Mouse (Mus musculus): Measurements from ENCODE around the gene Dffa. TPM values are rescaled to one million over a fixed set of nuclear protein-coding genes. Genes with fewer than 3 reads are reported as not detected.
A peak's percentile ranks its signal among the peaks of the same experiment; 100 is the strongest.
"Not testable (repeated sequence)": the region's sequence is repeated elsewhere in the genome, so short reads cannot be mapped to it uniquely, and the experiment has no call there.

The Dffa gene
- polyA plus RNA-seq, 2 experiments, result 13.1 to 13.2 TPM

GRCm38 (mm10) chr4:149101456-149101855, 2.5 kb upstream of the Dffa start:
- H3K27ac ChIP-seq, result no peak overlapping the region
- ATAC-seq (ENCODE audit: insufficient read depth), result no peak
- H3K9me3 ChIP-seq (ENCODE audit: control insufficient read depth, low read length), result no peaks in the 10 kb centered on the region
- H3K4me1 ChIP-seq (replicated peaks; ENCODE audit: control insufficient read depth in 2 of 2, insufficient read depth in 2 of 2, low read length in 1 of 2), result peaks cover 8 to 12% of the 10 kb centered on the region in 2 experiments
- 67% methylated on average over 3 of the region's 3 CpGs for WGBS (ENCODE audit: insufficient replicate concordance)
- no peak overlapping the region for H3K4me2 ChIP-seq (ENCODE audit: low read depth)
- DNase-seq (ENCODE audit: low read depth in 3 of 3, low spot score in 3 of 3), result no peak
- no peaks in the 10 kb centered on the region for H3K36me3 ChIP-seq (replicated peaks; ENCODE audit: control insufficient read depth, insufficient read depth, low read depth)
- no peak overlapping the region for H3K9ac ChIP-seq (replicated peaks)
- no peak overlapping the region for H3K4me3 ChIP-seq (ENCODE audit: insufficient read depth in 1 of 2, low read depth in 2 of 2, low read length in 2 of 2)
- TF ChIP-seq CTCF (IDR thresholded peaks at IDR 0.05; ENCODE audit: low read depth) (no peak), EP300 (IDR thresholded peaks at IDR 0.05; ENCODE audit: low read depth) (no peak)
- no peaks in the 10 kb centered on the region for H3K27me3 ChIP-seq (ENCODE audit: control insufficient read depth, insufficient read depth, low read length)

GRCm38 (mm10) chr4:149119978-149120562, 16.1 kb downstream of the Dffa start:
- not testable (repeated sequence) for H3K27ac ChIP-seq; H3K4me3 ChIP-seq (ENCODE audit: insufficient read depth in 1 of 2, low read depth in 2 of 2, low read length in 2 of 2); DNase-seq (ENCODE audit: low read depth in 3 of 3, low spot score in 3 of 3); H3K9ac ChIP-seq (replicated peaks); H3K4me2 ChIP-seq (ENCODE audit: low read depth); H3K9me3 ChIP-seq (ENCODE audit: control insufficient read depth, low read length); H3K27me3 ChIP-seq (ENCODE audit: control insufficient read depth, insufficient read depth, low read length); H3K36me3 ChIP-seq (replicated peaks; ENCODE audit: control insufficient read depth, insufficient read depth, low read depth)
- peaks cover 2 to 10% of the 10 kb centered on the region in 2 experiments; a peak in 2 of 4 replicates for H3K4me1 ChIP-seq (replicated peaks; ENCODE audit: control insufficient read depth in 2 of 2, insufficient read depth in 2 of 2, low read length in 1 of 2)
- 32% methylated on average over 12 of the region's 12 CpGs for WGBS (ENCODE audit: insufficient replicate concordance)
- peak; percentile 78 for ATAC-seq (ENCODE audit: insufficient read depth)

GRCm38 (mm10) chr4:149123432-149123831, 19.5 kb downstream of the Dffa start:
- no peak overlapping the region for H3K9ac ChIP-seq (replicated peaks)
- TF ChIP-seq CTCF (IDR thresholded peaks at IDR 0.05; ENCODE audit: low read depth), result no peak
- TF ChIP-seq EP300 (IDR thresholded peaks at IDR 0.05; ENCODE audit: low read depth), result no peak
- no peaks in the 10 kb centered on the region for H3K9me3 ChIP-seq (ENCODE audit: control insufficient read depth, low read length)
- H3K36me3 ChIP-seq (replicated peaks; ENCODE audit: control insufficient read depth, insufficient read depth, low read depth), result no peaks in the 10 kb centered on the region
- 57% methylated on average over 5 of the region's 5 CpGs for WGBS (ENCODE audit: insufficient replicate concordance)
- H3K27me3 ChIP-seq (ENCODE audit: control insufficient read depth, insufficient read depth, low read length), result no peaks in the 10 kb centered on the region
- peaks cover 2 to 10% of the 10 kb centered on the region in 2 experiments; a peak in 2 of 4 replicates for H3K4me1 ChIP-seq (replicated peaks; ENCODE audit: control insufficient read depth in 2 of 2, insufficient read depth in 2 of 2, low read length in 1 of 2)
- ATAC-seq (ENCODE audit: insufficient read depth) (no peak), DNase-seq (ENCODE audit: low read depth in 3 of 3, low spot score in 3 of 3) (no peak)
- no peak overlapping the region for H3K4me2 ChIP-seq (ENCODE audit: low read depth)
- H3K27ac ChIP-seq, result no peak overlapping the region
- no peak overlapping the region for H3K4me3 ChIP-seq (ENCODE audit: insufficient read depth in 1 of 2, low read depth in 2 of 2, low read length in 2 of 2)

GRCm38 (mm10) chr4:149125341-149126114, 21.6 kb downstream of the Dffa start:
- 44% methylated on average over 11 of the region's 11 CpGs for WGBS (ENCODE audit: insufficient replicate concordance)
- TF ChIP-seq EP300 (IDR thresholded peaks at IDR 0.05; ENCODE audit: low read depth), result no peak
- no peaks in the 10 kb centered on the region for H3K9me3 ChIP-seq (ENCODE audit: control insufficient read depth, low read length)
- DNase-seq (ENCODE audit: low read depth in 3 of 3, low spot score in 3 of 3) (no peak), ATAC-seq (ENCODE audit: insufficient read depth) (no peak)
- no peaks in the 10 kb centered on the region for H3K27me3 ChIP-seq (ENCODE audit: control insufficient read depth, insufficient read depth, low read length)
- no peak overlapping the region for H3K27ac ChIP-seq
- peaks cover 0 to 1% of the 10 kb centered on the region in 2 experiments; a peak in 2 of 4 replicates for H3K4me1 ChIP-seq (replicated peaks; ENCODE audit: control insufficient read depth in 2 of 2, insufficient read depth in 2 of 2, low read length in 1 of 2)
- H3K9ac ChIP-seq (replicated peaks), result no peak overlapping the region
- H3K4me2 ChIP-seq (ENCODE audit: low read depth), result no peak overlapping the region
- H3K36me3 ChIP-seq (replicated peaks; ENCODE audit: control insufficient read depth, insufficient read depth, low read depth), result no peaks in the 10 kb centered on the region; the same call in 1 of the 2 replicates
- H3K4me3 ChIP-seq (ENCODE audit: insufficient read depth in 1 of 2, low read depth in 2 of 2, low read length in 2 of 2), result no peak overlapping the region

GRCm38 (mm10) chr4:149126115-149126509, 22.2 kb downstream of the Dffa start:
- 82% methylated on average over 6 of the region's 6 CpGs for WGBS (ENCODE audit: insufficient replicate concordance)
- no peak for TF ChIP-seq CTCF (IDR thresholded peaks at IDR 0.05; ENCODE audit: low read depth)
- no peaks in the 10 kb centered on the region; the same call in 1 of the 2 replicates for H3K36me3 ChIP-seq (replicated peaks; ENCODE audit: control insufficient read depth, insufficient read depth, low read depth)
- H3K9ac ChIP-seq (replicated peaks), result no peak overlapping the region
- no peak overlapping the region for H3K4me3 ChIP-seq (ENCODE audit: insufficient read depth in 1 of 2, low read depth in 2 of 2, low read length in 2 of 2)
- DNase-seq (ENCODE audit: low read depth in 3 of 3, low spot score in 3 of 3), result no peak
- no peak for ATAC-seq (ENCODE audit: insufficient read depth)
- H3K9me3 ChIP-seq (ENCODE audit: control insufficient read depth, low read length), result no peaks in the 10 kb centered on the region
- no peaks in the 10 kb centered on the region for H3K27me3 ChIP-seq (ENCODE audit: control insufficient read depth, insufficient read depth, low read length)
- no peak overlapping the region for H3K4me2 ChIP-seq (ENCODE audit: low read depth)
- H3K27ac ChIP-seq, result no peak overlapping the region
- no peaks in the 10 kb centered on the region for H3K4me1 ChIP-seq (replicated peaks; ENCODE audit: control insufficient read depth in 2 of 2, insufficient read depth in 2 of 2, low read length in 1 of 2)

Measured in liver, embryonic 14.5 days (tissue).